Mouse (Mus musculus): ENCODE measurements at regions not wholly inside any gene's neighbourhood (a gene's known extent, or its start where the extent isn't known, plus 50 kb on each side); places are given as distances from the start of the nearest gene placed in this dataset.

DNA sequence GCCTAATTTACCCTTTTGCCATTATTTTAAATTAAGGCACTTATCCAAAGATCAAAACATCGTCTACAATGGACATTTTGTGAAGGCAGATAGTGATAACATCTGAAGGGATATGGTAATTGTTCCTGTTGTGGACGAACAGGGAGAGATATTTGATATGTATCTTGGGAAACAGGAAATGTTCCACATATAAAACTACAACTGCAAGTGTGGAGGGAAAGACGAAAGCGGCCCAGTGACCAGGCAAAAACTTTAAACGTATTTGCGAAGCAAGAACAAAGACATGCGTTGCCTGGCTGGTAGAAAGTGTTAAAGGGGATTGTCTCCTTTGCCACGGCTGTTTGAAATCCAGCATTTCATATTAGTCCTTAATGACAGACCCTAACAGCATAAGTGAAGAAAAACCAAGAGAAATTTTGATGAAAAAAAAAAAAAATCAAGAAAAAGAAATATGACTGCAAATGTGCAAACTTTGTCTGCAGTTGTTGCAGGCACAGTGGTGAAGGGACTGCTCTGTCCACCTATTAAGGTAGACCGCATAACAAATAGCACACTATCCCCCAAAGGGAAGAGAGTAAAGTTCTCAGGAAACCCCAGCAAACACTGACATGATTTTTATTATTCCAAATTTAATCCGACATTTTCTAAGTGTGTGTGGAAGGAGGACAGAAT lies 431.2 kb upstream of the Ccnh start:
- no peak for DNase-seq (ENCODE audit: low spot score in 2 of 2)
- intact Hi-C loops (cut with DNase I) = loop anchor here (2.0 to 5.0 kb wide), 6 partner anchors 409 to 1226 kb away; no protein-coding TSS in a partner anchor

GRCm38 (mm10) chr13:84758568-84758900 lies 430.7 kb upstream of the Ccnh start:
- DNase-seq (ENCODE audit: low spot score in 2 of 2) = peak; percentile 94 to 96
- intact Hi-C loops (cut with DNase I) = loop anchor here (2.0 to 5.0 kb wide), 5 partner anchors 410 to 1226 kb away; no protein-coding TSS in a partner anchor

DNA sequence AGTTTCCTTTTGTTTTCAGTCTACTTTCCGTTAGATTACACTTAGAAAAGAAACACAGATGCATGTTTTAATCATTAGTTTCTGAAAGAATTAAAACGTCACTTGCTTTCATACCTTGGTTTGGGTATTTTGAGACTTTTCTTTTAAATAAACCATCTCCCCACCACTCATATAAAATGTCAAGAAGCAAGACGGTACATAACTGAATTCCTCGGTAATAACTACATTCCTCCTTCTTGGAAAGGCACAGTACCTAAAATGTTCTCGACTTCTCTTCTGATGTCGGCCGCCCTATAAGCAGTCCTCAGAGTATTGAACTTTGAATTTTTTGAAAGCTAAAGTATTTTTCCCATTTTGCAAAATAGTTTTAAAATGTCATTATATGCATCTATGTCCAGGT lies 430.1 kb upstream of the Ccnh start:
- intact Hi-C loops (cut with DNase I) = loop anchor here (2.0 to 5.0 kb wide), 5 partner anchors 410 to 1227 kb away; no protein-coding TSS in a partner anchor
- DNase-seq (ENCODE audit: low spot score in 2 of 2) = no peak

DNA sequence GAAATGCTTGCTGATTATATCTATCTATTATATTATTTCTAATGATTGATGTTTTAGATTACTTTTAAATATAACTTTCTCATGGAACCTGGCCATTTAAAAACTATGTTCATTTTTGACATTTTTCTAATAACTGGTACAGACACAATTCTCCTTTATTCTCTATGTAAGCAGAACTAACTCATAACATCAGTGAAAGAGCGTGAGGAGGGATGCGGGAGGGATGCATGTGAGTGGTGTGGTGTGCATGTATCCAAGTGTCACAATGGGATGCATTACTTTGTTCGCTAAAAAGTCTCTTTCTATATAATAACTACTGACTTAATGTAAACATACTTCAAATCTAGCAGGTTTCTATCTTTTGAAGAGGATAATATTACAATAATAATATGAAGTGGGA lies 428.7 kb upstream of the Ccnh start:
- intact Hi-C loops (cut with DNase I) = loop anchor here (5.0 kb wide), 1 partner anchor 402 kb away; no protein-coding TSS in a partner anchor
- DNase-seq (ENCODE audit: low spot score in 2 of 2) = no peak

- DNase-seq (ENCODE audit: low spot score in 2 of 2) = peak in 1 of 2 experiments; percentile 60
- intact Hi-C loops (cut with DNase I) = loop anchor here (5.0 kb wide), 1 partner anchor 401 kb away; no protein-coding TSS in a partner anchor
These were observed 428.2 kb upstream of the Ccnh start for GRCm38 (mm10) chr13:84760978-84761377.

- intact Hi-C loops (cut with DNase I) = loop anchor here (5.0 kb wide), 1 partner anchor 400 kb away; no protein-coding TSS in a partner anchor
- DNase-seq (ENCODE audit: low spot score in 2 of 2) = no peak
These were observed 427.4 kb upstream of the Ccnh start for GRCm38 (mm10) chr13:84761821-84762220.

GRCm38 (mm10) chr13:84763916-84764315 lies 425.3 kb upstream of the Ccnh start:
- no peak for DNase-seq (ENCODE audit: low spot score in 2 of 2)
- intact Hi-C loops (cut with DNase I) = loop anchor here (5.0 kb wide), 1 partner anchor 398 kb away; no protein-coding TSS in a partner anchor

DNA sequence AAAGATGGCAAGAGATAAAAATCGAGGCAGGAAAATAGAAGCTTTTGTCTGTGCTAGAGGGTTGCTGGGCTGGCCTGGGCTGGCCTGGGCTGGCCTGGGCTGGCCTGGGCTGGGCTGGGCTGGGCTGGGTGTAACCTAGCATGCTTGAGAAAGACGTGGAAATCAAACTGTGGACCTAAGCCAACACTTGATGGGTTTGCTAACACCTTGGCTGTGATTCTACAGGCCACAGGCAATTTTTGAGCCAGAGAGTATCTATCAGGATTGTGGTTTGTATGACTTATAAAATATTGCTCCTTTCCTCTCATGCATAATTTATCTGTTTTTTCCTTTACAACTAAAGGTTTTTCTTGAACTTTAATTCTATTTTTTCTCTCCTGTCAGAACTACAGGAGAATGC lies 417.3 kb upstream of the Ccnh start:
- intact Hi-C loops (cut with DNase I) = no loop called here

GRCm38 (mm10) chr13:84783017-84783937 lies 405.9 kb upstream of the Ccnh start:
- intact Hi-C loops (cut with DNase I) = no loop called here
- no peak for DNase-seq (ENCODE audit: low spot score in 2 of 2)

More for the DNA sequence above, 417.3 kb upstream of the Ccnh start:
- no peak for DNase-seq (ENCODE audit: low spot score in 2 of 2)

DNA sequence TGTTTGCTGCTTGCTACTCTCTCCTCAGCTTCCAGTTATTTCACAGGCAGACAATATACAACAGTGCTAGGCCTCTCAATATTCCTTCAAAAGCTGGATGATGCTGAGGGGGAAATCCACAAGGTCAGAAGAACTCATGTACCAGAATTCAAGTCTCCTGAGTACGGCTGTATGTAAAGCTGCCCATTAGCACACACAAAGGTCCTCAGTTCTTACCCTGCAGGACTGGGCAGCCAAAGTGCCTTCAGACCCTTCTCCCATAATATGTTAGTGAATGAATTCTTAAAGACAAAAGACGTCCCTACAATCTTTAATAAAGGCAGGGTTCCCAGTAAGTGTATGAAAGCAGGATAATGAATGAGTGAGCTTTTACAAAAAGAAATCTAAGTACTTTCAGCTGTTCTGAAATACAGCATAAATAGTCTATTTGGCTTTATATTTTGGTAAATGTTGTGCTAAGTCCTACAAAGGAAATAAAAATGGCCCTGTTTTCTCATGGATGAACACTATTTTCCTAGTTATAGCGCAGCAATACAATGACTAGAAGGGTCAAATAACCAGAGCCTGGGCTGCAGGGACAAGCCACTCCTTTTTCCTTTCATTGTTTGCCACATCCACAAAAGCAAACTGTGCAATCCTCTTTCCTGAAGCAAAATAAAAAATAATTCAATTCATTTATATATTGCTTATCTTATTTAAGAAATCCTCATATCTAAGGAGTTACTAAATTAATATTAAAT lies 384.8 kb upstream of the Ccnh start:
- intact Hi-C loops (cut with DNase I) = no loop called here
- DNase-seq (ENCODE audit: low spot score in 2 of 2) = no peak

- peak; percentile 21 to 50 for DNase-seq (ENCODE audit: low spot score in 2 of 2)
- intact Hi-C loops (cut with DNase I) = no loop called here
These were observed 384.0 kb upstream of the Ccnh start for GRCm38 (mm10) chr13:84805190-84805589.

DNA sequence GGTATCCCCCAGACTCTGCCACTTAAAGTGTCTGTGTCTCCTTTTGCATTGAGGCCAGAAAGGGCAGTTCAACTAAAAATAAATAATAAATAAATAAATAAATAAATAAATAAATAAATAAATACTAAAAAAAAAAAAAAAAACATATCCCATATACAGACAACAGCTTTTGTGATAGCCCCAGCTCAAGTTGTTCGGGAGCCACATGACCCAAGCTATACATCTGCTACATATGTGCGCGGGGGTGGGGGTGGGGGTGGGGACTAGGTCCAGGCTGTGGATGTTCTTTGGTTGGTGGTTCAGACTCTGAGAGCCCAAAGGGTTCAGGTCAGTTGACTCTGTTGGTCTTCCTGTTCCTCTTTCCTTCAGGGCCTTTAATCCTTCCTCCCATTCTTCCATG lies 379.6 kb upstream of the Ccnh start:
- intact Hi-C loops (cut with DNase I) = no loop called here
- DNase-seq (ENCODE audit: low spot score in 2 of 2) = no peak

Data from left cerebral cortex, postnatal 14 days (tissue).